Mouse (Mus musculus) lung, embryonic 14.5 days (tissue): ENCODE measurements around the gene Col6a5. TPM values are rescaled to one million over a fixed set of nuclear protein-coding genes. Genes with fewer than 3 reads are reported as not detected.

Experiments used
- ATAC-seq: fragments of 200-750 bp; cut with Nextera tagmentation; 2 replicates; pipeline ENCODE4 v1.8.0; 2017; ENCODE audit warnings: mild to moderate bottlenecking, moderate TSS enrichment, moderate library complexity; ENCODE audit not compliant: insufficient read depth
- DNase-seq: peaks from one replicate; pipeline ENCODE4 v3.0.0-alpha.2; 2015
- H3K27ac ChIP-seq: fragments of 300-500 bp; sonication (generic); 2 replicates; pipeline ENCODE4 v1.5.1; 2014; ENCODE audit warnings: low read depth, mild to moderate bottlenecking, moderate library complexity
- H3K27me3 ChIP-seq: fragments of 300-500 bp; sonication (generic); 2 replicates; pipeline ENCODE4 v1.6.1; 2014; ENCODE audit warnings: low read length, control low read depth; ENCODE audit not compliant: insufficient read depth
- H3K36me3 ChIP-seq: fragments of 300-500 bp; sonication (generic); 2 replicates; pipeline ENCODE4 v1.6.1; 2014; ENCODE audit warnings: control low read depth; ENCODE audit not compliant: insufficient read depth
- H3K4me1 ChIP-seq: fragments of 300-500 bp; sonication (generic); 2 replicates; pipeline ENCODE4 v1.6.1; 2014; ENCODE audit warnings: antibody characterized with exemption, control low read depth; ENCODE audit not compliant: insufficient read depth
- H3K4me2 ChIP-seq: fragments of 300-500 bp; sonication (generic); 2 replicates; pipeline ENCODE4 v1.6.1; 2014; ENCODE audit warnings: mild to moderate bottlenecking
- H3K4me3 ChIP-seq: fragments of 300-500 bp; sonication (generic); 2 replicates; pipeline ENCODE4 v1.5.1; 2014; ENCODE audit warnings: low read depth, low read length
- H3K9ac ChIP-seq: fragments of 300-500 bp; sonication (generic); 2 replicates; pipeline ENCODE4 v1.6.1; 2014
- H3K9me3 ChIP-seq: fragments of 300-500 bp; sonication (generic); 2 replicates; pipeline ENCODE4 v1.6.1; 2016; ENCODE audit warnings: low read depth, low read length, control low read depth
- CTCF ChIP-seq: IDR thresholded peaks from 2 replicates; pipeline ENCODE4 v1.5.1; 2016; ENCODE audit warnings: antibody characterized with exemption, low read depth
- WGBS: fragments of 180-500 bp; shearing (Covaris S2); extraction: QIAGEN DNeasy Blood & Tissue Kit; methylation state at CpG from one replicate; pipeline ENCODE4 v1.1.7; 2014; 5-methylcytosine and 5-hydroxymethylcytosine counted together
- polyA plus RNA-seq: library from polyadenylated mRNA; unstranded; fragments of >200 nt; fragmentation: Nextera tagmentation; extraction: Ambion mirVana; gene quantifications from 2 replicates; pipeline ENCODE4 v1.2.1, GENCODE M21; 2014

Gene Col6a5
- polyA plus RNA-seq, 1 experiment from 2014 or later, result 0.04 TPM

GRCm38 (mm10) chr9:105808920-105809505, 151.4 kb downstream of the Col6a5 start:
- Histone ChIP-seq H3K4me3 (no peak overlapping the region), H3K4me2 (no peak overlapping the region), H3K27ac (no peak overlapping the region), H3K9me3 (no peaks in the 10 kb centered on the region), H3K27me3 (no peaks in the 10 kb centered on the region), H3K36me3 (no peaks in the 10 kb centered on the region), H3K9ac (no peak overlapping the region), H3K4me1 (no peaks in the 10 kb centered on the region)
- no peak for ATAC-seq
- 68% methylated on average over 17 of the region's 17 CpGs for WGBS
- no peak for DNase-seq
- no peak for TF ChIP-seq CTCF

Other genes with a start within 250 kb of the Col6a5 start
- gene Col6a6, start 132.5 kb downstream of the Col6a5 start, polyA plus RNA-seq, result 1.3 and 1.6 TPM in 2 replicates
- gene Col6a4, start 136.1 kb upstream of the Col6a5 start, polyA plus RNA-seq, result 0.95 and 1.0 TPM in 2 replicates
- gene Glyctk, start 197.5 kb upstream of the Col6a5 start, polyA plus RNA-seq, result 1.5 and 1.6 TPM in 2 replicates
- 26.7 and 26.9 TPM in 2 replicates for gene Wdr82, start 210.3 kb upstream of the Col6a5 start, polyA plus RNA-seq
- gene Ppm1m, start 239.1 kb upstream of the Col6a5 start, polyA plus RNA-seq, result 49.2 and 55.0 TPM in 2 replicates
- gene Twf2, start 242.5 kb upstream of the Col6a5 start, polyA plus RNA-seq, result 77.0 and 78.1 TPM in 2 replicates